Mouse (Mus musculus) CH12.LX (cell line): ENCODE measurements around the gene Gdf10. TPM values are rescaled to one million over a fixed set of nuclear protein-coding genes. Genes with fewer than 3 reads are reported as not detected.

Source experiments
- DNase-seq: peaks from one replicate; pipeline ENCODE4 v3.0.0-alpha.2; 2013; ENCODE audit errors: extremely low read depth
- H3K27ac ChIP-seq: 2 replicates; pipeline ENCODE4 v1.5.1; 2012; ENCODE audit warnings: low read depth, mild to moderate bottlenecking, control low read depth, moderate library complexity; ENCODE audit not compliant: insufficient read depth
- H3K27me3 ChIP-seq: replicated peaks from 2 replicates; pipeline ENCODE3; 2012; ENCODE audit warnings: inconsistent platforms
- H3K36me3 ChIP-seq, 2 experiments: replicated peaks in 1 of 2; 2 replicates each; pipeline versions ENCODE3 to v1.6.1; 2012; ENCODE audit warnings: inconsistent platforms in 1 of 2, low read length in 1 of 2, mild to moderate bottlenecking in 1 of 2, mixed read lengths in 1 of 2, moderate library complexity in 1 of 2; ENCODE audit not compliant: control insufficient read depth in 1 of 2, insufficient read depth in 1 of 2
- H3K4me1 ChIP-seq, 2 experiments: 2 replicates each; pipeline ENCODE4 v1.6.1; 2012; ENCODE audit warnings: inconsistent platforms in 1 of 2, moderate library complexity in 1 of 2; ENCODE audit not compliant: insufficient read depth in 2 of 2, control insufficient read depth in 1 of 2
- H3K4me2 ChIP-seq: 2 replicates; pipeline ENCODE4 v1.6.1; 2012; ENCODE audit warnings: low read depth, mild to moderate bottlenecking, control low read depth; ENCODE audit not compliant: poor library complexity, insufficient read depth, severe bottlenecking
- H3K4me3 ChIP-seq, 3 experiments: fragments of 150-350 bp in 1 of 3; sonication (generic) in 1 of 3; replicated peaks in 1 of 3; 2 replicates each; pipeline versions ENCODE3 to v1.5.1; 2011 to 2012; ENCODE audit warnings: low read depth in 2 of 3, low read length in 2 of 3, mild to moderate bottlenecking in 2 of 3, moderate library complexity in 2 of 3, control low read depth in 1 of 3, improper control_type of control experiment in 1 of 3, inconsistent platforms in 1 of 3, mixed read lengths in 1 of 3; ENCODE audit not compliant: poor library complexity in 1 of 3
- H3K79me2 ChIP-seq: replicated peaks from 2 replicates; pipeline ENCODE4 v1.6.1; 2012; ENCODE audit warnings: mild to moderate bottlenecking, moderate library complexity; ENCODE audit not compliant: control insufficient read depth, poor library complexity, insufficient read depth, severe bottlenecking; ENCODE audit errors: extremely low read depth
- H3K9ac ChIP-seq: 2 replicates; pipeline ENCODE4 v1.6.1; 2012; ENCODE audit warnings: low read depth, mild to moderate bottlenecking, control low read depth, moderate library complexity; ENCODE audit not compliant: insufficient read depth
- H3K9me3 ChIP-seq: replicated peaks from 2 replicates; pipeline ENCODE3; 2012; ENCODE audit warnings: low read length, inconsistent platforms, mixed read lengths
- BHLHE40 ChIP-seq: IDR thresholded peaks from 2 replicates; pipeline ENCODE4 v1.6.1; 2011; ENCODE audit warnings: mild to moderate bottlenecking, low read depth, low read length, improper control_type of control experiment
- CHD2 ChIP-seq: IDR thresholded peaks from 2 replicates; pipeline ENCODE4 v1.6.1; 2011; ENCODE audit warnings: low read length, improper control_type of control experiment
- CTCF ChIP-seq, 2 experiments: IDR thresholded peaks in 1 of 2; conservative IDR thresholded peaks in 1 of 2; 2 replicates each; pipeline ENCODE4 v1.5.1; 2011 to 2012; ENCODE audit warnings: low read depth in 2 of 2, low read length in 2 of 2, improper control_type of control experiment in 1 of 2, inconsistent platforms in 1 of 2, mild to moderate bottlenecking in 1 of 2, moderate library complexity in 1 of 2
- E2F4 ChIP-seq: IDR thresholded peaks from 2 replicates; pipeline ENCODE4 v1.6.1; 2011; ENCODE audit warnings: low read depth, low read length, improper control_type of control experiment; ENCODE audit not compliant: insufficient replicate concordance
- EP300 ChIP-seq: IDR thresholded peaks from 2 replicates; pipeline ENCODE4 v1.6.1; 2011; ENCODE audit warnings: low read length, improper control_type of control experiment
- ETS1 ChIP-seq: conservative IDR thresholded peaks from 2 replicates; pipeline ENCODE4 v1.6.1; 2012; ENCODE audit warnings: low read depth, mild to moderate bottlenecking, inconsistent platforms, low read length, improper control_type of control experiment, moderate library complexity
- HCFC1 ChIP-seq: IDR thresholded peaks from 2 replicates; pipeline ENCODE4 v1.6.1; 2012; ENCODE audit warnings: low read depth, mild to moderate bottlenecking, inconsistent platforms, low read length, improper control_type of control experiment
- IRF4 ChIP-seq: IDR thresholded peaks from 2 replicates; pipeline ENCODE4 v1.6.1; 2014; ENCODE audit warnings: low read depth, mild to moderate bottlenecking, inconsistent platforms, low read length, improper control_type of control experiment
- KAT2A ChIP-seq: IDR thresholded peaks from 2 replicates; pipeline ENCODE4 v1.6.1; 2012; ENCODE audit warnings: low read length, improper control_type of control experiment, inconsistent platforms; ENCODE audit not compliant: insufficient replicate concordance
- MAFK ChIP-seq: IDR thresholded peaks from 2 replicates; pipeline ENCODE4 v1.6.1; 2011; ENCODE audit warnings: low read length, improper control_type of control experiment; ENCODE audit not compliant: insufficient replicate concordance
- MAX ChIP-seq: IDR thresholded peaks from 2 replicates; pipeline ENCODE4 v1.6.1; 2011; ENCODE audit warnings: low read length, improper control_type of control experiment
- MEF2A ChIP-seq: IDR thresholded peaks from 2 replicates; pipeline ENCODE4 v1.6.1; 2014; ENCODE audit warnings: low read depth, mild to moderate bottlenecking, inconsistent platforms, low read length, improper control_type of control experiment, borderline replicate concordance
- NELFE ChIP-seq: IDR thresholded peaks from 2 replicates; pipeline ENCODE4 v1.6.1; 2011; ENCODE audit warnings: low read depth, low read length, improper control_type of control experiment
- NRF1 ChIP-seq: IDR thresholded peaks from 2 replicates; pipeline ENCODE4 v1.6.1; 2014; ENCODE audit warnings: low read depth, mild to moderate bottlenecking, inconsistent platforms, low read length, improper control_type of control experiment, moderate library complexity
- POLR2A ChIP-seq: IDR thresholded peaks from 2 replicates; pipeline ENCODE4 v1.6.1; 2011; ENCODE audit warnings: low read depth, mild to moderate bottlenecking, improper control_type of control experiment, low read length
- SMC3 ChIP-seq: IDR thresholded peaks from 2 replicates; pipeline ENCODE4 v1.6.1; 2011; ENCODE audit warnings: low read depth, low read length, improper control_type of control experiment
- TBP ChIP-seq: conservative IDR thresholded peaks from 2 replicates; pipeline ENCODE4 v1.6.1; 2011; ENCODE audit warnings: low read depth, low read length, improper control_type of control experiment
- UBTF ChIP-seq: IDR thresholded peaks from 2 replicates; pipeline ENCODE4 v1.6.1; 2012; ENCODE audit warnings: low read depth, mild to moderate bottlenecking, inconsistent platforms, low read length, improper control_type of control experiment, moderate library complexity
- ZC3H11A ChIP-seq: IDR thresholded peaks from 2 replicates; pipeline ENCODE4 v1.6.1; 2012; ENCODE audit warnings: low read depth, mild to moderate bottlenecking, inconsistent platforms, low read length, improper control_type of control experiment
- ZKSCAN1 ChIP-seq: IDR thresholded peaks from 2 replicates; pipeline ENCODE4 v1.6.1; 2012; ENCODE audit warnings: low read depth, inconsistent platforms, low read length, improper control_type of control experiment, borderline replicate concordance
- ZNF384 ChIP-seq: IDR thresholded peaks from 2 replicates; pipeline ENCODE4 v1.6.1; 2012; ENCODE audit warnings: low read depth, low read length, improper control_type of control experiment, inconsistent platforms
- dilution Hi-C: fragments of 300-500 bp; cut with MboI; formaldehyde crosslinking; loops from 2 replicates; pipeline ENCODE4 v1.14.3; 2020; ENCODE audit warnings: low sequenced_read_pairs; ENCODE audit not compliant: extremely low pct_unique_long_range_greater_than_20kb, extremely low pct_ligation_motif_present
- in situ Hi-C: fragments of 300-500 bp; cut with MboI; formaldehyde crosslinking; loops from 3 replicates; pipeline ENCODE4 v1.14.3; 2019; ENCODE audit warnings: low sequenced_read_pairs, low pct_ligation_motif_present, low pct_unique_long_range_greater_than_20kb, mixed read lengths
- polyA plus RNA-seq: library from polyadenylated mRNA; unstranded; fragments of >175 nt; gene quantifications from 2 replicates; pipeline ENCODE4 v1.2.1, GENCODE M21; 2012; ENCODE audit warnings: low read depth; ENCODE audit not compliant: insufficient read length
- total RNA-seq, 2 experiments: library from RNA; depleted of rRNA; stranded (reverse); fragments of 300-350 nt in 1 of 2; fragments of >200 nt in 1 of 2; gene quantifications; 2 replicates each; pipeline ENCODE4 v1.2.3; 2012 to 2014

The Gdf10 gene
- total and polyA plus RNA-seq, 3 experiments: not detected

DNA sequence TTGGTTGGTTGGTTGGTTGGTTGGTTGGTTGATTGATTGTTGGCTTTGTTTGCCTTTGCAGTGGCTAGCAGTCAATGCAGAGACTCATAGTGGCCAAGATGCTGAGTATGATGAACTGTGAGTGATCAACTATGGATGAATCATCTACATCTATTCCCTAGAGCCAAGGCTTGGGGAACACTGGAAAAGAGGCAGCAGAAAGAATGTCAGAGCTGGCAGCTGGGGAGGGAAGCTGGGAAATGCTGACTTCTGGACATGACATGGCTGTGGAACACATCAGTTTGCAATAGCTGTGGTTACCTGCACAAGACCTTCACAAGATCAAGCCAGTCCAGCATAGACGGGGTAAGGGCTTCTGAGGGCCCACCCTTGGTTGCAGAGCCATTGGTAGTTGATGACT, 20.2 kb upstream of the Gdf10 start:
- no peak overlapping the region for H3K4me3 ChIP-seq
- in situ Hi-C loops (no loop called here), dilution Hi-C loops (no loop called here)
- no peak overlapping the region for H3K27ac ChIP-seq
- H3K4me2 ChIP-seq: no peak overlapping the region
- DNase-seq: no peak
- no peaks in the 10 kb centered on the region for H3K36me3 ChIP-seq
- no peaks in the 10 kb centered on the region for H3K79me2 ChIP-seq
- no peak overlapping the region for H3K9ac ChIP-seq
- H3K27me3 ChIP-seq: no peaks in the 10 kb centered on the region
- peaks cover 0 to 58% of the 10 kb centered on the region in 2 experiments; a peak in 2 of 4 replicates for H3K4me1 ChIP-seq
- peaks cover 5% of the 10 kb centered on the region for H3K9me3 ChIP-seq
- TF ChIP-seq NRF1 (no peak), SMC3 (no peak), NELFE (no peak), IRF4 (no peak), HCFC1 (no peak), UBTF (no peak), CTCF (conservative IDR thresholded peaks at IDR 0.05 in 1 of 2, IDR thresholded peaks at IDR 0.05 in 1 of 2; ENCODE audit: low read depth in 2 of 2, low read length in 2 of 2) (no peak), E2F4 (no peak), MEF2A (no peak), TBP (no peak), ZNF384 (no peak), EP300 (no peak), POLR2A (no peak), MAFK (no peak), ETS1 (no peak), MAX (no peak), ZC3H11A (no peak), ZKSCAN1 (no peak), KAT2A (no peak)

- H3K36me3 ChIP-seq: no peaks in the 10 kb centered on the region
- DNase-seq: peak; percentile 62
- peaks cover 0 to 52% of the 10 kb centered on the region in 2 experiments; a peak in 2 of 4 replicates for H3K4me1 ChIP-seq
- H3K27me3 ChIP-seq: no peaks in the 10 kb centered on the region
- TF ChIP-seq ZKSCAN1: no peak
- TF ChIP-seq BHLHE40: 0 out of 2 replicates have a peak, but pooled peaks have one; percentile 50
- TF ChIP-seq MAX: no peak
- no peak for TF ChIP-seq CHD2
- H3K27ac ChIP-seq: no peak overlapping the region
- H3K79me2 ChIP-seq: no peaks in the 10 kb centered on the region
- no peak overlapping the region for H3K9ac ChIP-seq
- in situ Hi-C loops (no loop called here), dilution Hi-C loops (no loop called here)
- H3K4me3 ChIP-seq: no peak overlapping the region
- H3K4me2 ChIP-seq: no peak overlapping the region
- peaks cover 5% of the 10 kb centered on the region for H3K9me3 ChIP-seq
Measured at GRCm38 (mm10) chr14:33904851-33905250, 18.5 kb upstream of the Gdf10 start.
